Mouse (Mus musculus): ENCODE results near the gene Tnfrsf25.

The Tnfrsf25 gene

DNA sequence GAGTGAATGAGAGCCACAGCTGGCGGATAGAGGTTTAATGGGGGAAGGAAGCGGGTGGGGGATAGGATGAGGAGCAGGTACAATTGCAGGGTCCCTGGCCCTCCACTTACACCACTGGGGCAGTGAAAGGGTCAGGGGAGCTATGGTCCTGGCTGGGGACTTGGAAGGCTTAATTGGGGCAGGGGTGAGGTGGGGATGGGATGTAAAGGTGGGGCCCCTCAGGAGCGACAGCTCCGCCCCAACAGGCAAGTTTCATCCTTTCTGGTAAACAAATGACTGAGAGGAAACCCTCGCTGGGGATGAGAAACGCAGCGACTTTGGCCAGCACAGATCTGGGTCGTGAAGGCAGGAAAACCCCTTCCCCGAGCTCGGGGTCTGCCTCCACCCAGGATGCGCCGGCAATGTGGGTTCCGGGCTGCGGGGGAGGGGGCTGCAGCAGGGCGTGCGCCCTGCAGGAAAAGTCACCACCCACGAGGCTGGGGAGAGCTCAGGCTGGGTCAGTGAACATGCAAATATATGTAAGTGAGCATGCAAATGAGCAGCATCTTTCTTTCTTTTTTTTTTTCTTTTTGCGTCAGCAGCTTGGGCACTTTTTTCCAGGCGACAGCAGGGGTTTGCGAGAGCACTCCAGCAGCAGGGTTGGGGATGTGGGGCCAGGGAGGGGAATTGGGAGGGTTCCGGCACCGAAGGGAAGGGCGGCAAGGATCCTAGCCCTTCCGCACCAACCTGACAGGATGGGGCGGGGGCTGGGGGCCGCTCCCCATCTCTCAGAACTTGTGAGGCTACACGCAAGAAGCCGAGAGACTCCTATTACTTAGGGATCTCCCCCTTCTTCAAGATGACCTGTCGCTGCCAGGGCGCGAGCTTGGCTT lies 4.8 kb downstream of the Tnfrsf25 start:
- CTCF ChIA-PET, result interaction anchor here (1.2 kb wide), 1 partner anchor 19 kb away, joined by 5 read pairs; no protein-coding TSS in a partner anchor

DNA sequence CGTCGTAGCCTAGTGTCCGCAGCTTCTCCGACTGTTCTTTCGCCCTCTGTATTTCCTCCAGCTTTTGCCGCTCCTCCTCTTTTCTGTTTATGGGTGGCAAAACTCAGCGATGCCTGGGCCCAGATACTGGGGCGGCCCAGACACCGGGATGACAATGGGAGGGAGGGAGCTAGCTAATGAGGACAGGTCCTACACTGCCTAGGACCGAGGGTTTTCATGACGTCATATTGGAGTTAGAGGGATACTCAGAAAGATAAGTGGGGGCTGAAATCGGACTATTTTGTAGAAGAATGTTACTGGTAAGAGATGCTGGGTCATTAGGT lies 5.4 kb downstream of the Tnfrsf25 start:
- CTCF ChIA-PET, result interaction anchor here (1.2 kb wide), 1 partner anchor 20 kb away, joined by 5 read pairs; no protein-coding TSS in a partner anchor

GRCm38 (mm10) chr4:152124361-152124961 lies 8.7 kb downstream of the Tnfrsf25 start:
- CTCF ChIA-PET, result interaction anchor here (1.2 kb wide), 1 partner anchor 9 kb away, joined by 4 read pairs; no protein-coding TSS in a partner anchor

DNA sequence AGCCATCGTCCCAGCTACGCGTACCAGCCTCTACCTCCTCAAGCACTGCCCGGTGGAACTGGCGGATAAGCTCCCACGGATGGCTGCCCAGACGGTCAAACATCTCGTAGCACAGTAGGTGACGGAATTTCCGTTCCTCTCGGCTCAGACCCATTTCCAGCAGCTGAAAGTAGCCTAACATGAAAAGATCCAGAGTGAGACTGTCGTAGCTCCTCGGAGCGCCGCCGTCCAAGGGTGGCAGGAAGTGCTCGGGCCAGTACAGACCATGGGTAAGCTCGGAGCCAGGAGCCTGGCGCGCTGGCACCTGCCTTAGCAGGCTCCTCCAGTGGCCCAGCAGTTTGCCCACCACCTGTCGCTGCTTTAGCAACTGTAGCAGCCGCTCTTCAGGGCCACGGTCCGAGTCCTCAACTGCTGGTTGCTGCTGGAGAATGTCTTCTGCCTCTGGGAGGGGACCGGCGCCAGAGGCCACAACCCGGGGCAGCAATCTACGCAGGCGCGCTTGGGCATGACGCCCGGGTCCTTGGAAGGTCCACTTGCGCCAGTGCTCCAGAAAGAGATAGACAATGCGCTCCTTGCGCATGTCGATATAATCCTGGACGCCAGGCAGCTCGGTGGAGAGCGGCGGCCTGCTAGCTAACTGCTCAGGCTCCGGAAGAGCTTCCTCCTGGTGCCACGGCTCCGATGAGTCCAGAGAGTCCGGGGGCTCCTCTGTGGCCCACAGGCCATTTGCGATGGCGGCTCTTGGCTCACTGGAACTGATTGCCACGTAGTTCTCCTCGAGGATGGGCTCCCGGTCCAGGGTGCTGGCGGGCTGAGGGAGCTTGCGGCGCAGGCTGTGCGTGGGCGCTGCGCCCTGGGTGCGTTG lies 9.7 kb downstream of the Tnfrsf25 start:
- CTCF ChIA-PET, result interaction anchor here (1.7 kb wide), 1 partner anchor 11 kb away, joined by 15 read pairs; no protein-coding TSS in a partner anchor

DNA sequence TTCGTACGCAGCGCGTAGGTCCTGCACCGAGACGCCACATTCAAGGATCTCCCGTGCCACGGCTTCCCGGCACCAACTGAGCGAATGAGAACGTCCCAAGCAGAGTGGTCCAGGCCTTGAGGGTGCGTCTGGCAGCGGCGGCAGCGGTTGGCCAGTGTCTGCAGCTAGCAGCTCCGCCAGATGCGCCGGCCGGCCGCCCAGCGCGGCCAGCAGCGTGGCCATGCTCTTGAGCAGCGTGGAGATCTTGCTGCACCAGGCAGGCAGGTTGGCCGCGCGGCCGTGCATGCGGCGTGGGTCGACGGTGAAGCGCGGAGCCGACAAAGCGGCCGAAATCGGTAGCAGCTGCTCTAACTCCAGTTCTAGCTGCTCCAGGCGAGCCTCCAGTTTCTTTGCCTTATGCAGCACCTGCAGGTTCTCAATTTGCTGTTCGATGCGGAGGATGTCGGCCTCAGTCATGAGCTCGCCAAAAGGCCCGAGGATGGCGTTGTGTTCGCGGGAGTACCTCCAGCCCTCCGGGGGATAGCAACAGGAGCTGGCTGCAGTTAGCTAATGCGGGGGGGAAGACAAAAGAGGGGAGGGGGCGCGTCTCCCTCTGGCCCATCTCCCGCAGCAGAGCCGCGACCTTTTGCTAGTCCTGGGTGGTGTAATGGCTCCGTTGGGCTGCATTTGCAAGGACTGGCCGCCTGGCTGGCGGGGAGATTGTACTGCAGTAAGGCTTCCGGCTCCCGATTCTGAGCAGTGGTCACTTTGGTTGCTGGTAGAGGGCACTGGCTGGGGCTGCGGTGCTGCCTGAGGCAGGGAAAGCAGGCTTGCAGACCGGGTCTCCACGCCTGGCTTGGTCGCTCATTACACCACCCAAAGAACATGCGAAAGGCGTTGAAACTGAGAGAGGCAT lies 10.5 kb downstream of the Tnfrsf25 start:
- CTCF ChIA-PET, result interaction anchor here (1.7 kb wide), 1 partner anchor 10 kb away, joined by 15 read pairs; no protein-coding TSS in a partner anchor

- CTCF ChIA-PET, result no interaction called here
These were observed 12.2 kb downstream of the Tnfrsf25 start for GRCm38 (mm10) chr4:152127884-152128283.

- CTCF ChIA-PET, result interaction anchor here (0.7 kb wide), 1 partner anchor 146 kb away, joined by 5 read pairs; no protein-coding TSS in a partner anchor
These were observed 13.1 kb downstream of the Tnfrsf25 start for GRCm38 (mm10) chr4:152128784-152129183.

- CTCF ChIA-PET, result interaction anchor here (0.7 kb wide), 1 partner anchor 145 kb away, joined by 5 read pairs; no protein-coding TSS in a partner anchor
These were observed 13.7 kb downstream of the Tnfrsf25 start for GRCm38 (mm10) chr4:152129395-152129930.

DNA sequence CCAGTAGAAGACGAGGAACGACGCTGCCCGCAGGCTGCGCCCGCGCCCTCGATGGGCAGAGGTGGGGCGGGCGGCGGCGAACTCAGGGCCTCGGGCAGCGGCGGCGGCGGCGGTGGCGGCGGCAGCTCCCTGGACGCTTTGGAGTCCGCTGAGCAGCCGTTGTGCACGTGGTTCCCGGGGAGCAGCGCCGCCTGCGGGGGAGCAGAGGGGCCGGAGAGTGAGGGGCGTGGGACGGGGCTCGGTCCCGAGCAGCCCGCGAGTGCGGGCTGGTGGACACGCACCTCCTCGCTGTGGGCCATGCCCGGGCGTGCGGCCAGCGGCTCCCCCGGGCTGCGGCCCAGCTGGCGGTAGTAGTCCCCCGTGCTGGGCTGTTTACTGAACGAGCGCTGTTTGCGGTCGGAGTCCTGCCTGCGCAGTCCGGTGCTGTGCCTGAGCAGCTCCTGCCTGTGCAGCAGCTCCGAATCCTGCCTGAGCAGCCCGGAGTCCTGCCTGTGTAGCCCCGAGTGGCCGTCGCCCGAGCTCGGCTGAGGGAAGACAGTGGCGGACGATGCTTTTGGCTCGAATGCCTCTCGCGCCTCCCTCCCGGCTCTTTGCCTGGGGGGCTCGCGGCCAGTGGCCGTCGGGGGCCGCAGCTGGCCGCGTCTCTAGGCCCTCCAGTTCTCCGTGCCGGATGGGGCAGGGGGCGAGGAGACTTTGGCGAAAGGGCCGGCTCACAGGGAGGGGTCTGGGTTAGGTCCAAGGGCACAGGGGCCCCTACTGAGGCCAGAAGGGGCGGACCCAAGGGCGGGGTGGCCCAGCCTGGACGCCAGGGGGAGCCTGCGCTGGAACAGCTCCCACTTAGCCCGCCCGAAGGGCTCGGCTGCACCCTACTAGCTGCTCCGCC lies 15.3 kb downstream of the Tnfrsf25 start:
- CTCF ChIA-PET, result no interaction called here

GRCm38 (mm10) chr4:152131809-152132771 lies 16.4 kb downstream of the Tnfrsf25 start:
- CTCF ChIA-PET, result interaction anchor here (1.0 to 1.8 kb wide), 2 partner anchors 8 to 196 kb away, joined by 3 to 4 read pairs; no protein-coding TSS in a partner anchor

DNA sequence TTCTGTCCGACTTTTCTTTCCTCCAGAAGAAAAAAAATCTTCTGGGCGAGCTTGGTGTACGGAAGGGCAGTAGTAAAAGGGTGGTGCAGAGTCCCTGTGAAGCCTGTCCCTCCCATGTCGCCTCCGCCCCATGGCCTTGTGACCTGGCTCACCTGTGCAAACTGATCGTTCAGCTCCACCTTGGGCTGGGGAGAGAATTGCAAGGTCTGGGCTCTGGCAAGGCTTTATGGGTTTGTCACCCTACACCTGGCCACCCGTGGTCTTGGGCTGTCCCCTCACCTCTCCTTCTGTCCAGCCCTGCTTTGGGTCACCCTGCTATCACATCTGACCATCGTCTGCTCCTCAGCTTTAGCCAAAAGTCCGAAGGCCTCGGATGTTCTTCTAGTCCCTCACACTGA lies 17.0 kb downstream of the Tnfrsf25 start:
- CTCF ChIA-PET, result interaction anchor here (1.0 to 1.8 kb wide), 2 partner anchors 9 to 196 kb away, joined by 3 to 4 read pairs; no protein-coding TSS in a partner anchor

GRCm38 (mm10) chr4:152133213-152133612 lies 17.5 kb downstream of the Tnfrsf25 start:
- CTCF ChIA-PET, result interaction anchor here (1.0 to 1.8 kb wide), 2 partner anchors 9 to 197 kb away, joined by 3 to 4 read pairs; no protein-coding TSS in a partner anchor

GRCm38 (mm10) chr4:152134507-152134906 lies 18.8 kb downstream of the Tnfrsf25 start:
- CTCF ChIA-PET, result interaction anchor here (1.8 kb wide), 1 partner anchor 11 kb away, joined by 4 read pairs; no protein-coding TSS in a partner anchor

DNA sequence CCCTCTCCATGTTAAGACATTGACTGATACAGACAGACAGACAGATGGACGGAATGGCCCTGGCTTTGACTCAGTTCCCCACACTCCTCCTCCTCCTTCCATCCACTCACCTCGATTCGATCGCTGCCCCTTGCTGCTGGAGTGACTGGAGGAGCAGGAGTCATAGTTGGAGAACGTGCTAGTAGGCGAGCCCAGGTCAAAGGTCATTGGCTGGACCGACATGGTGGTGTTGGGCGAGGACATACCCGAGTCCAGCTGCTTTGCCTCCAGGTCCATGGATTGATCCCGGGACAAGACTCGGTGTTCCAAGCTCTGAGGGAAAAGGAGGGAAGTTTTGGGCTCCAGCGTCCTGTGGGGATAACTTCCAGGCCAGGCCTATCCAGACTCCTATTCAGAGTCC lies 19.6 kb downstream of the Tnfrsf25 start:
- CTCF ChIA-PET, result interaction anchor here (1.2 kb wide), 1 partner anchor 9 kb away, joined by 15 read pairs; no protein-coding TSS in a partner anchor

- CTCF ChIA-PET, result interaction anchor here (0.6 to 1.2 kb wide), 2 partner anchors 10 to 330 kb away, joined by 4 to 15 read pairs; no protein-coding TSS in a partner anchor
These were observed 20.6 kb downstream of the Tnfrsf25 start for GRCm38 (mm10) chr4:152136112-152136875.

DNA sequence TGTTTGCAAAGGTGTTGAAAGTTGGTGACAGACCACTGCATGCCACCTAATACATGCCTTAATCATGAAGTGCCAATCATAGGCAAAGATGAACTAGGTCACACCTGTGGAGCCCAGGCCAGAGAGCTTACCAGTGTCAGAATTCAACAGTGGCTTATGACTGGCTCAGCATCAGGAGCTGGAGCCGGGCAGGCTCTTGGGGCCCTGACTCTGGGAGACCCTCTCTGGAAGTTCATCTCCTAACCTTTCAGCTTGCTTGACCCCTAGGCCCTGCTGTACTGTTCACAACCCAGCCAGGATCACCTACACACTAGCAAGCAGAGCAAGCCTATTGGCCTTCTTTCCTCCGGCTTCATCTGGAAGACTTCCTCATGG lies 21.1 kb downstream of the Tnfrsf25 start:
- CTCF ChIA-PET, result interaction anchor here (0.6 kb wide), 1 partner anchor 22 kb away, joined by 3 read pairs; no protein-coding TSS in a partner anchor

Measured in spleen, embryonic (tissue).